Mouse (Mus musculus): ENCODE results near the gene Cckar.

- TF ChIP-seq CTCF (conservative IDR thresholded peaks at IDR 0.05; ENCODE audit: low read length) (peak; percentile 56), POU5F1 (IDR thresholded peaks at IDR 0.05; ENCODE audit: borderline replicate concordance, low read length) (no peak)
Observed at GRCm38 (mm10) chr5:53692662-53693061, 14.8 kb downstream of the Cckar start.

Data from E14TG2a.4 (cell line).